Mouse (Mus musculus) neural tube, embryonic 14.5 days (tissue): Measurements from ENCODE around the gene Ttll5. TPM values are rescaled to one million over a fixed set of nuclear protein-coding genes. Genes with fewer than 3 reads are reported as not detected.

Source experiments
- ATAC-seq: fragments of 200-750 bp; cut with Nextera tagmentation; 2 replicates; pipeline ENCODE4 v1.8.0; 2017; ENCODE audit warnings: low read depth, mild to moderate bottlenecking, moderate TSS enrichment, moderate library complexity
- H3K27ac ChIP-seq: fragments of 300-500 bp; sonication (generic); 2 replicates; pipeline ENCODE4 v1.5.1; 2014; ENCODE audit warnings: low read depth, mild to moderate bottlenecking, control low read depth, low read length, moderate library complexity, mixed read lengths
- H3K27me3 ChIP-seq: fragments of 300-500 bp; sonication (generic); 2 replicates; pipeline ENCODE4 v1.6.1; 2014; ENCODE audit warnings: low read length; ENCODE audit not compliant: control insufficient read depth, insufficient read depth
- H3K36me3 ChIP-seq: fragments of 300-500 bp; sonication (generic); 2 replicates; pipeline ENCODE4 v1.6.1; 2014; ENCODE audit warnings: low read length, mixed read lengths; ENCODE audit not compliant: control insufficient read depth, insufficient read depth
- H3K4me1 ChIP-seq: fragments of 300-500 bp; sonication (generic); 2 replicates; pipeline ENCODE4 v1.6.1; 2014; ENCODE audit warnings: low read length; ENCODE audit not compliant: control insufficient read depth, insufficient read depth
- H3K4me2 ChIP-seq: fragments of 300-500 bp; sonication (generic); 2 replicates; pipeline ENCODE4 v1.6.1; 2014; ENCODE audit warnings: mild to moderate bottlenecking, low read depth, low read length, control low read depth
- H3K4me3 ChIP-seq: fragments of 300-500 bp; sonication (generic); 2 replicates; pipeline ENCODE4 v1.5.1; 2014; ENCODE audit warnings: low read depth, low read length, control low read depth, mixed read lengths
- H3K9ac ChIP-seq: fragments of 300-500 bp; sonication (generic); replicated peaks from 2 replicates; pipeline ENCODE4 v1.6.1; 2014; ENCODE audit warnings: low read depth, mild to moderate bottlenecking, control low read depth, low read length, mixed read lengths
- H3K9me3 ChIP-seq: fragments of 300-500 bp; sonication (generic); 2 replicates; pipeline ENCODE4 v1.6.1; 2016; ENCODE audit warnings: low read length; ENCODE audit not compliant: control insufficient read depth
- WGBS: fragments of 180-500 bp; shearing (Covaris S2); extraction: QIAGEN DNeasy Blood & Tissue Kit; methylation state at CpG from one replicate; pipeline ENCODE4 v1.1.7; 2014; 5-methylcytosine and 5-hydroxymethylcytosine counted together
- polyA plus RNA-seq: library from polyadenylated mRNA; unstranded; fragments of >200 nt; fragmentation: Nextera tagmentation; extraction: Ambion mirVana; gene quantifications from 2 replicates; pipeline ENCODE4 v1.2.1, GENCODE M21; 2014

The Ttll5 gene
- polyA plus RNA-seq, 1 experiment from 2014 or later: 18.0 TPM

DNA sequence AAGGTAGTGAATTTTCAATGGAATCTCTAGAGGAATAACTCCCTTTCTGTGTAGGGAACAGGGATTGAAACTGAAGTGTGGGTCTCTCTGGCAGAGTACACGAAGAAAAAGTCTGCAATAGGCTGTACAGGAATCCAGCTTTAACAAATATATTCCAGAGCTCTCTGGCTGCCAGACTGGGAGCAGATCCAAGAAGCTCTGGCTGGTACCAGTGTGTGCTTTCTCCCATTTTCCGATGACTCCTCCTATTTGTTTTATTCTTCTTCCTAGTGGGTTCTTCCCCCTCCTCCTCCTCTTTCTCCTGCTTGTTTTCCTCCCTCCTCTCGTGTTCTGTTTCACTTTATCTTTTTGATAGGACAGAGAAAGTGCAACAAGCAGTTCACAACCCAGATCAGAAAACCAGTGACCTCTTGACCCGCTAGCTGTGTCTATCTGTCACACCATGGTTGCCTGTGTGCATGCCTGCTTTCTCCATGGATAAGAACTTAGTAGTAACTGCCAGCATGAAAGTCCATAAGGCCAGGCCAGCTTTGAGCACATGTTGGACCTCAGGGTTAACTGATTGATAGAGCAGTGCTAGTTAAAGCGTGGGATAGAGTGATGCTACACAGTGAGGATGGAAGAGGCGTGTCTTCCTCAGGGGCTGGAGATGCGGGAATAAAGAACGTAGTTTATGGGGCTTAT, 55.3 kb downstream of the Ttll5 start:
- no peak for ATAC-seq

DNA sequence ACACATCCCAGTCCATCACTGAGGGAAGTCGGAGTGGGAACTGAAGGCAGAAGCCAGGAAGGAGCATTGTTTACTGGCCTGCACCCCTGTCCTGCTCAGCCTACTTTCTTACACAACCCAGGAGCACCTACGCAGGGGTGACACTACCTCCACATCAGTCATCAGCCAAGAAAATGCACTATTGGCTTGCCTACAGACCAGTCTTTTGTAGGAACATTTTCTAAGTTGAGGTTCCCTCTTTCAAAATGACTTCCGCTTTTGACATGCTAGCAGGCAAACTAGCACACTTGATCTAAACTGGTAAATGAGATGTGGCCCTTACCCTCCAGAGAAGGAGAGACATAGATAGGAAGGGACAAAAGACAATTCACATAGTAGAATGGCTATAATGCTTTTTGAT, 60.6 kb downstream of the Ttll5 start:
- no peak overlapping the region for H3K4me2 ChIP-seq
- H3K4me3 ChIP-seq: no peak overlapping the region
- H3K9me3 ChIP-seq: no peaks in the 10 kb centered on the region
- 95% methylated on average over 3 of the region's 3 CpGs for WGBS
- no peaks in the 10 kb centered on the region for H3K27me3 ChIP-seq
- H3K36me3 ChIP-seq: no peaks in the 10 kb centered on the region
- H3K4me1 ChIP-seq: 0 out of 2 replicates have a peak, but pooled peaks cover under 1% of the 10 kb centered on the region
- no peak overlapping the region for H3K27ac ChIP-seq
- no peak overlapping the region for H3K9ac ChIP-seq
- ATAC-seq: no peak

More for the DNA sequence above, 55.3 kb downstream of the Ttll5 start:
- Histone ChIP-seq H3K4me1 (no peaks in the 10 kb centered on the region), H3K4me3 (no peak overlapping the region), H3K9me3 (no peaks in the 10 kb centered on the region), H3K27ac (no peak overlapping the region), H3K36me3 (peaks cover 8% of the 10 kb centered on the region; the same call in 1 of the 2 replicates), H3K4me2 (no peak overlapping the region), H3K27me3 (no peaks in the 10 kb centered on the region), H3K9ac (no peak overlapping the region)
- 77% methylated on average over 8 of the region's 8 CpGs for WGBS

DNA sequence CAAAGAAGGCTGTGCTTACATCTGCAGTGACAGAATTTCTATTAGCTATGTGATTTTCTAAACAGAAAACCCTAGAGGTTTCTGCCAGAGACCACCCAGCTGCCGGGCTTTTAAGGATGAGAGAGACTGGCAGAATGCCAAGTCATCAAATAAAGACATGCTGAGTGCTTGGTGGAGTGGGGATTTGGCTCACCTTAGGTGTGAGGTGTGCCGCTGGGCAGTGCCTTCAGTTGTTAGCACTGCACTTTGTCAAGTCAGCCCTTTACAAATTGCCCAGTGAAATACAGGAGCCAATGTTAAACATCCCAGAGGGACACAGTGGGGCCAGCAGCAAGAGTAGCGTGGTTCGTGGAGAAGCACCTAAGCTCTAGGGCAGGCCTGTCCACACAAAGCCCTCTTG, 65.6 kb downstream of the Ttll5 start:
- no peak for ATAC-seq
- Histone ChIP-seq H3K27me3 (no peaks in the 10 kb centered on the region), H3K36me3 (peaks cover 9% of the 10 kb centered on the region; the same call in 1 of the 2 replicates), H3K4me1 (0 out of 2 replicates have a peak, but pooled peaks cover 2% of the 10 kb centered on the region), H3K4me3 (no peak overlapping the region), H3K4me2 (no peak overlapping the region), H3K9me3 (no peaks in the 10 kb centered on the region), H3K9ac (no peak overlapping the region), H3K27ac (no peak overlapping the region)
- WGBS: 44% methylated on average over 4 of the region's 4 CpGs

DNA sequence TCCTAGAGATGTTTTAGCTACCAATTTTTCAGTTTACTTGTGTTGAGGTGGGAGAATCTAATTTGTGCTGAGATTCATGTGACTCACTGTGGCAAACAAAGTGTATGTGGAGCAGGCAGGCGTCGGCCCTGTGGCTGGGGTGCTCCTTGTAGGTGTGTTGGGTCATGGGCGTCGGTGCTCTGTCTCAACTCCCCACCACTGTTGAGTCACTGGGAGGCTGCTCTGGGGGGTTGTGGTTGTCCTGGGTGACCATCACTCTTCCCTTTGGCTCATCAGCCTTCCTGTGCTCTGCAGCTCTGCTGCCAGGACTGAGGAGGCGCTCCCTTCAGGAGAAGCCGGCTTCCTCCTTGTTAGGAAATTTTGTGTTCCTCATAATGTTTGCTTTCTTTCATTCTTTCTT, 79.5 kb downstream of the Ttll5 start:
- ATAC-seq: no peak
- H3K36me3 ChIP-seq: no peaks in the 10 kb centered on the region
- no peaks in the 10 kb centered on the region for H3K9me3 ChIP-seq
- no peak overlapping the region for H3K27ac ChIP-seq
- no peaks in the 10 kb centered on the region for H3K4me1 ChIP-seq
- no peaks in the 10 kb centered on the region for H3K27me3 ChIP-seq
- WGBS: 91% methylated on average over 6 of the region's 6 CpGs
- H3K9ac ChIP-seq: no peak overlapping the region
- no peak overlapping the region for H3K4me2 ChIP-seq
- H3K4me3 ChIP-seq: no peak overlapping the region

DNA sequence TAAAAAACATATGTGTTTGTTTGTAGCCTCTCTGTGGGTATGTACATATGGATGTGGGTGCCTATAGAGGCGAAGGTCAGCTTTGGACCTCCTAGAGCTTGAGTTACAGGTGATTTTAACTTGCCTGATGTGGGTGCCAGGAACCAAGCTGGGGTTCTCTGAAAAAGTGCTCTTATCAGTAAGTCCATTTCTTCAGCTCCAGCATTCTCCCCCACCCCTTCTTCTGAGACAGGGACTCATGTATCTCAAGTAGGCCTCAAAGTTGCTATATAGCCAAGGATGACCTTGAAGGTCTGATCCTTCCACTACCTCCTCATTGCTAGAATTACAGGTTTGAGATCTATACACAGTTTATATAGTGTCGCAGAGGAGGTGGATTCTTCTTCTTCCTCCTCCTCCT, 81.2 kb downstream of the Ttll5 start:
- no peaks in the 10 kb centered on the region for H3K27me3 ChIP-seq
- H3K36me3 ChIP-seq: no peaks in the 10 kb centered on the region
- H3K4me2 ChIP-seq: no peak overlapping the region
- ATAC-seq: no peak
- no peaks in the 10 kb centered on the region for H3K9me3 ChIP-seq
- no peak overlapping the region for H3K9ac ChIP-seq
- H3K4me3 ChIP-seq: no peak overlapping the region
- no peaks in the 10 kb centered on the region for H3K4me1 ChIP-seq
- WGBS: 97% methylated on average over 2 of the region's 2 CpGs
- H3K27ac ChIP-seq: no peak overlapping the region

DNA sequence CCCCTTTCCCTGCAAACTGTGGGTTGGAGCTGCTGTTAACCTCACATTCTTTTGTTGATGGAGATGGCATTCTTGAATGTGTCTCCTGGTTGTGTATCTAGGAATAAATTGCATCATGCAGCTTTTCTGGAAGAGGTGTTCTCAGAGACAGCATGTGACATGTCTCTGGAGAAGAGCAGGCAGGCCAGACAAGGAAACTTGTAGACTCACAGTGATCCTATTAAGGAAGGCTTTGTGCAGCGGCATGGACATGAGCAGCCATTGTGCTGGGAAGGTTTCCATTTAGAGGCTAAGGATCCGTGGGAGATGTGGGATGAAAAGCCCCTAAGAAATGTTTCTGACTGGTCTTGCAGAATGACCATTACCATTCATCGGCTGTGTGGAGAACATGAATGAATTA, 83.4 kb downstream of the Ttll5 start:
- Histone ChIP-seq H3K9ac (no peak overlapping the region), H3K27ac (no peak overlapping the region), H3K4me2 (no peak overlapping the region), H3K9me3 (no peaks in the 10 kb centered on the region), H3K4me3 (no peak overlapping the region), H3K36me3 (no peaks in the 10 kb centered on the region), H3K4me1 (no peaks in the 10 kb centered on the region), H3K27me3 (no peaks in the 10 kb centered on the region)
- WGBS: 45% methylated on average over 3 of the region's 3 CpGs
- ATAC-seq: no peak

DNA sequence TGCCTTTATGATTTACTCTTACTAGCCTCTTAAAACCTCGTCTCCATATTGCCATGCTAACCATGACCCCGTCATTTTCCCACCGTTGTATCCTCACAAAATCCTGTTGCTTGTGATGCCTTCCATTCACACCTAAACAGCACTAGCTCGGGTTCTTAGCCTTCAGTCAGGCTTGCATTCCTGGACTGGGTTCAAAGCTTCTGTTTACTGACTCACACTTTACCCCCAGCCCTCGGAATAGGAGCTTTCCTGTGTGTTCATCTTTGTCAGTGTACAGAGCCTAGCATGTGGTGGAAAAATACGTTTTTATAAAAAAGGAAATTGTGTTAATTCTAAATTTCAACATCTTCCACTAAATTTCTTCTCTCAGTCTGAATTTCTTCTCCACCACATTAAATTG, 86.4 kb downstream of the Ttll5 start:
- ATAC-seq: no peak
- H3K27me3 ChIP-seq: no peaks in the 10 kb centered on the region
- 84% methylated on average over 6 of the region's 6 CpGs for WGBS

DNA sequence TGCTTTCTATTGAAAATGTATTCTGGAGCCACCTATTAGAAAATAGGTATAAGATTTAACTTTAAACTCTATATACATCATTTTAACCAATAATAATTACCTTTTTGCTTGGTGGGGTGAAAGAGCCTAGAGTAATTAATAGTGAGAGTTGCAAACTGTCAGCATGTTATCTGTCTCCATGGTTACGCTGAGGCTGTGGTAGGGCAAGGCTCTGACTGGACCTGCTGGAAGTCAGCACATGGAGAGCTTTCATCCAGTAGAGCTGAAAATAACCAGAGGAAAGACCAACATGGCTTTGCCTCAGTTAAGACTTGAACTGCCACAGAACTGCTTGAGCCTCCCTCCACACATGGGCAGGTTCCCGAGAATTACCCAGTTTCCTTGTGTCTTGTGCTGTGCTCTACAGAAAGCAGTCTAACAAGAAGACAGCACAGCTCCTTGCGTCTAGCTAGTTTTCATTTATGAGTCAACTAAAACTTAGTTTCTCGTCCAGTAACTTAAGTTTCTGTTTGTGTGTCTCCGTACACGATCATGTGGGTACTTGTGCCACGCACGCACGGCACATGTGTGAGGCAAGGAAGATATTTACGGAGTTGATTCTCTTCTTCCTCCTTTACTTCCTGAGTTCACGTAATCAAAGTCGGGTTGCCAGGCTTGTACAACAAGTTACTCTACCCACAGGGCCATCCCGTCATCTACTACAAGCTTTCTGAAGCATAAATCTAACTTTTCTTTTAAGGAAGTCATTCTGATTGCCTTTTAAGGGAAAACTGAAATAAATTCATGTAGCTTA, 88.4 kb downstream of the Ttll5 start:
- H3K36me3 ChIP-seq: 0 out of 2 replicates have a peak, but pooled peaks cover 3% of the 10 kb centered on the region
- no peaks in the 10 kb centered on the region for H3K27me3 ChIP-seq
- no peak for ATAC-seq
- H3K4me1 ChIP-seq: no peaks in the 10 kb centered on the region
- H3K9me3 ChIP-seq: no peaks in the 10 kb centered on the region
- H3K9ac ChIP-seq: no peak overlapping the region
- no peak overlapping the region for H3K4me3 ChIP-seq
- WGBS: 94% methylated on average over 13 of the region's 13 CpGs
- H3K4me2 ChIP-seq: no peak overlapping the region
- no peak overlapping the region for H3K27ac ChIP-seq

More for the DNA sequence above, 86.4 kb downstream of the Ttll5 start:
- H3K36me3 ChIP-seq: 0 out of 2 replicates have a peak, but pooled peaks cover 3% of the 10 kb centered on the region
- no peak overlapping the region for H3K4me2 ChIP-seq
- H3K9me3 ChIP-seq: no peaks in the 10 kb centered on the region
- no peaks in the 10 kb centered on the region for H3K4me1 ChIP-seq
- no peak overlapping the region for H3K4me3 ChIP-seq
- no peak overlapping the region for H3K27ac ChIP-seq
- H3K9ac ChIP-seq: no peak overlapping the region

DNA sequence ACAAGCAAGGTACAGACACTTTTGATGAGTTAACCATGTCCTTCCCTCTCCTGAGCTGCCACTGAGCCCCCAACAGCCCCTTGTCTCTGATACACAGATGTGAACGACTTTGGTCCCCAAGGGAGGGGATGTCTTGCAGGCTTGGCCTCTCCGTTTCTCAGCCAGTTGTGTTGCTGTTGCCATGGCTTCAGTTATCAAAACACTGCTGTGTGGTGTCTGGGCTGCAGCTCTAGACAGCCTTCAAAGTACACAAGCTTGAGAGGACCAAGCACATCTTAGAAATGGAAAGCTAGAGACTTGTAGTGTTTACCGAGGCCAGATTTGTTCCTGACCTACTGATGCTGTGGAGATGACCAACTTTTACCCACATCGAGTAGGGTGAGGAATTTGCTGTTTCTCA, 102.4 kb downstream of the Ttll5 start:
- Histone ChIP-seq H3K9me3 (no peaks in the 10 kb centered on the region), H3K9ac (no peak overlapping the region), H3K36me3 (peaks cover 5% of the 10 kb centered on the region; the same call in 1 of the 2 replicates), H3K4me1 (no peaks in the 10 kb centered on the region), H3K4me3 (no peak overlapping the region), H3K27ac (no peak overlapping the region), H3K4me2 (no peak overlapping the region), H3K27me3 (no peaks in the 10 kb centered on the region)
- WGBS: 82% methylated on average over 4 of the region's 4 CpGs
- ATAC-seq: no peak
